Mouse (Mus musculus) macrophage (primary cell): ENCODE measurements around the gene Arl13b. TPM values are rescaled to one million over a fixed set of nuclear protein-coding genes. Genes with fewer than 3 reads are reported as not detected.

Source experiments
- H3K27ac ChIP-seq: fragments of 350-480 bp; formaldehyde crosslinking; 2 replicates; pipeline ENCODE4 v1.9.0; 2021
- H3K36me3 ChIP-seq: fragments of 350-480 bp; formaldehyde crosslinking; 2 replicates; pipeline ENCODE4 v1.9.0; 2021; ENCODE audit errors: inconsistent target
- H3K4me3 ChIP-seq: fragments of 350-480 bp; formaldehyde crosslinking; 2 replicates; pipeline ENCODE4 v1.9.0; 2021; ENCODE audit errors: inconsistent target
- H3K79me2 ChIP-seq: fragments of 350-480 bp; formaldehyde crosslinking; 2 replicates; pipeline ENCODE4 v1.9.0; 2021; ENCODE audit errors: inconsistent target
- WGBS: methylation state at CpG from one replicate; pipeline ENCODE4 v1.1.7; 2026; ENCODE audit warnings: inconsistent platforms; ENCODE audit not compliant: missing documents; 5-methylcytosine and 5-hydroxymethylcytosine counted together
- polyA plus RNA-seq: library from polyadenylated mRNA; stranded (reverse); fragments of 250-400 nt; gene quantifications from 3 replicates; pipeline ENCODE4 v1.2.4, GENCODE M21; 2018; ENCODE audit warnings: inconsistent platforms

Gene Arl13b
- polyA plus RNA-seq, 1 experiment from 2014 or later = 6.0 TPM

GRCm38 (mm10) chr16:62852464-62853252, 5.8 kb upstream of the Arl13b start:
- WGBS = 77% methylated on average over 3 of the region's 3 CpGs

GRCm38 (mm10) chr16:62845341-62845740, 1.5 kb downstream of the Arl13b start:
- no peak overlapping the region for H3K4me3 ChIP-seq
- 88% methylated on average over 6 of the region's 6 CpGs for WGBS
- no peak overlapping the region for H3K27ac ChIP-seq
- peaks cover 4% of the 10 kb centered on the region; the same call in 1 of the 2 replicates for H3K79me2 ChIP-seq
- no peaks in the 10 kb centered on the region for H3K36me3 ChIP-seq

More at GRCm38 (mm10) chr16:62852464-62853252, 5.8 kb upstream of the Arl13b start:
- H3K4me3 ChIP-seq = no peak overlapping the region
- H3K36me3 ChIP-seq = no peaks in the 10 kb centered on the region
- H3K79me2 ChIP-seq = no peaks in the 10 kb centered on the region
- H3K27ac ChIP-seq = no peak overlapping the region

- no peaks in the 10 kb centered on the region; the same call in 1 of the 2 replicates for H3K79me2 ChIP-seq
- WGBS = 71% methylated on average over 3 of the region's 3 CpGs
- no peak overlapping the region for H3K27ac ChIP-seq
- no peak overlapping the region for H3K4me3 ChIP-seq
- H3K36me3 ChIP-seq = no peaks in the 10 kb centered on the region
Observed at GRCm38 (mm10) chr16:62834016-62834735, 12.7 kb downstream of the Arl13b start.

- Histone ChIP-seq H3K36me3 (no peaks in the 10 kb centered on the region), H3K27ac (no peak overlapping the region), H3K79me2 (no peaks in the 10 kb centered on the region), H3K4me3 (no peak overlapping the region)
- WGBS = 30% methylated on average over 4 of the region's 4 CpGs
Observed at GRCm38 (mm10) chr16:62832481-62832880, 14.4 kb downstream of the Arl13b start.

GRCm38 (mm10) chr16:62832027-62832426, 14.8 kb downstream of the Arl13b start:
- Histone ChIP-seq H3K27ac (no peak overlapping the region), H3K4me3 (no peak overlapping the region), H3K36me3 (no peaks in the 10 kb centered on the region), H3K79me2 (no peaks in the 10 kb centered on the region)
- 70% methylated on average over 2 of the region's 2 CpGs for WGBS

GRCm38 (mm10) chr16:62826156-62827001, 20.5 kb downstream of the Arl13b start:
- H3K79me2 ChIP-seq = no peaks in the 10 kb centered on the region
- H3K27ac ChIP-seq = no peak overlapping the region
- 46% methylated on average over 12 of the region's 12 CpGs for WGBS
- no peaks in the 10 kb centered on the region for H3K36me3 ChIP-seq
- no peak overlapping the region for H3K4me3 ChIP-seq

GRCm38 (mm10) chr16:62822472-62822871, 24.4 kb downstream of the Arl13b start:
- WGBS = 92% methylated on average over 6 of the region's 6 CpGs

GRCm38 (mm10) chr16:62814491-62814890, 32.3 kb downstream of the Arl13b start, which contains the start of gene Stx19:
Gene Stx19 (plus strand): TSS chr16:62814676.
- H3K36me3 ChIP-seq = no peaks in the 10 kb centered on the region
- WGBS = 79% methylated on average over 5 of the region's 5 CpGs
- no peaks in the 10 kb centered on the region for H3K79me2 ChIP-seq
- H3K27ac ChIP-seq = no peak within 1 kb of the TSS
- no peak within 1 kb of the TSS for H3K4me3 ChIP-seq

More at GRCm38 (mm10) chr16:62822472-62822871, 24.4 kb downstream of the Arl13b start:
- Histone ChIP-seq H3K36me3 (no peaks in the 10 kb centered on the region), H3K79me2 (no peaks in the 10 kb centered on the region), H3K27ac (no peak overlapping the region), H3K4me3 (no peak overlapping the region)

- Histone ChIP-seq H3K27ac (no peak overlapping the region), H3K4me3 (no peak overlapping the region), H3K36me3 (no peaks in the 10 kb centered on the region), H3K79me2 (no peaks in the 10 kb centered on the region)
- WGBS = 85% methylated on average over 5 of the region's 5 CpGs
Observed at GRCm38 (mm10) chr16:62813790-62814189, 33.0 kb downstream of the Arl13b start.

- WGBS = 94% methylated on average over 4 of the region's 4 CpGs
- Histone ChIP-seq H3K27ac (no peak overlapping the region), H3K4me3 (no peak overlapping the region), H3K79me2 (no peaks in the 10 kb centered on the region), H3K36me3 (no peaks in the 10 kb centered on the region)
Observed at GRCm38 (mm10) chr16:62810855-62811254, 36.0 kb downstream of the Arl13b start.

GRCm38 (mm10) chr16:62807249-62807979, 39.4 kb downstream of the Arl13b start:
- H3K79me2 ChIP-seq = no peaks in the 10 kb centered on the region
- H3K36me3 ChIP-seq = 0 out of 2 replicates have a peak, but pooled peaks cover 3% of the 10 kb centered on the region
- H3K27ac ChIP-seq = no peak overlapping the region
- H3K4me3 ChIP-seq = no peak overlapping the region
- WGBS = 53% methylated on average over 8 of the region's 8 CpGs

GRCm38 (mm10) chr16:62804621-62805020, 42.2 kb downstream of the Arl13b start:
- H3K36me3 ChIP-seq = 0 out of 2 replicates have a peak, but pooled peaks cover 7% of the 10 kb centered on the region
- no peak overlapping the region for H3K4me3 ChIP-seq
- WGBS = 87% methylated on average over 3 of the region's 3 CpGs
- no peaks in the 10 kb centered on the region for H3K79me2 ChIP-seq
- H3K27ac ChIP-seq = no peak overlapping the region

- Histone ChIP-seq H3K27ac (no peak overlapping the region), H3K4me3 (no peak overlapping the region), H3K36me3 (0 out of 2 replicates have a peak, but pooled peaks cover 7% of the 10 kb centered on the region), H3K79me2 (no peaks in the 10 kb centered on the region)
- 91% methylated on average over 3 of the region's 3 CpGs for whole genome bisulfite sequencing
Observed at GRCm38 (mm10) chr16:62799839-62800238, 47.0 kb downstream of the Arl13b start.

GRCm38 (mm10) chr16:62799426-62799825, 47.4 kb downstream of the Arl13b start:
- 89% methylated on average over 4 of the region's 4 CpGs for WGBS
- Histone ChIP-seq H3K79me2 (no peaks in the 10 kb centered on the region), H3K27ac (no peak overlapping the region), H3K36me3 (0 out of 2 replicates have a peak, but pooled peaks cover 7% of the 10 kb centered on the region), H3K4me3 (no peak overlapping the region)
